In genomic region chr2:27775006-27775405, GRCm38 (mm10) we compare ENCODE assay signal across 12 mouse cellular contexts.
A peak's percentile ranks its signal among the peaks of the same experiment; 100 is the strongest.
DNase-seq lines count a peak whose midpoint lies in the region; ATAC-seq and TF ChIP-seq lines count a peak whose summit lies in the region.
"Had no signal": no experiment of that assay in that cellular context is flagged by ENCODE, and none has a peak within 500 bp of the region (broad histone marks: within the 10 kb centered on the region; RNA-seq: fewer than 3 reads in every experiment).

No protein-coding gene starts in this region.

- peaks cover 10% of the 10 kb centered on the region for H3K79me2 ChIP-seq in myocyte (ENCODE audit: control insufficient read depth, insufficient read depth)

- no peak overlapping the region for H3ac ChIP-seq in myocyte (ENCODE audit: control insufficient read depth, insufficient read length)

- no peak overlapping the region; the same call in 1 of the 2 replicates for H3K9ac ChIP-seq in heart, embryonic 12.5 days
- H3K9ac ChIP-seq in lung, embryonic 14.5 days: no peak overlapping the region
- H3K9ac ChIP-seq in embryonic facial prominence, embryonic 13.5 days: 0 out of 2 replicates have a peak overlapping the region, but pooled peaks have one; percentile 53
- H3K9ac ChIP-seq: liver, postnatal 0 days had no signal

- DNase-seq in heart, postnatal 25 days (ENCODE audit: low spot score): no peak
- no peak for DNase-seq in lung, embryonic 14.5 days
- no peak for DNase-seq in lung, postnatal 36 days
- DNase-seq in left cerebral cortex, adult 8-10 months (ENCODE audit: low spot score in 2 of 2): no peak
- no peak for DNase-seq in MN1 (ENCODE audit: low spot score)
- DNase-seq: adrenal gland, postnatal 25 days; cerebellum, adult 2 months; liver, postnatal 0 days had no signal

- TF ChIP-seq CTCF in lung, embryonic 14.5 days (IDR thresholded peaks at IDR 0.05; ENCODE audit: low read depth): peak; percentile 48

- 0 out of 2 replicates have a peak, but pooled peaks cover 5% of the 10 kb centered on the region for H3K27me3 ChIP-seq in heart, embryonic 12.5 days (replicated peaks)
- no peaks in the 10 kb centered on the region for H3K27me3 ChIP-seq in lung, embryonic 14.5 days (ENCODE audit: insufficient read depth, low read length)
- no peaks in the 10 kb centered on the region for H3K27me3 ChIP-seq in embryonic facial prominence, embryonic 13.5 days
- H3K27me3 ChIP-seq in myocyte (ENCODE audit: control insufficient read depth, insufficient read depth, insufficient read length): no peaks in the 10 kb centered on the region

- ATAC-seq in heart, embryonic 12.5 days (ENCODE audit: insufficient number of reproducible peaks, low FRiP score): no peak
- ATAC-seq in lung, embryonic 14.5 days (ENCODE audit: insufficient read depth): no peak
- ATAC-seq in embryonic facial prominence, embryonic 13.5 days (ENCODE audit: insufficient number of reproducible peaks, insufficient read depth, low FRiP score, low TSS enrichment, low read depth): no peak
- ATAC-seq: hindbrain, postnatal 0 days; liver, postnatal 0 days had no signal

- intact Hi-C loops in heart, postnatal 25 days (cut with DNase I): no loop called here

- H3K4me3 ChIP-seq in heart, embryonic 12.5 days: no peak overlapping the region
- no peak overlapping the region for H3K4me3 ChIP-seq in lung, embryonic 14.5 days (ENCODE audit: low read depth, low read length)
- no peak overlapping the region for H3K4me3 ChIP-seq in embryonic facial prominence, embryonic 13.5 days
- H3K4me3 ChIP-seq in myocyte: no peak overlapping the region

- no peaks in the 10 kb centered on the region for H3K36me3 ChIP-seq in heart, embryonic 12.5 days
- H3K36me3 ChIP-seq in lung, embryonic 14.5 days (ENCODE audit: insufficient read depth): no peaks in the 10 kb centered on the region
- H3K36me3 ChIP-seq in embryonic facial prominence, embryonic 13.5 days: no peaks in the 10 kb centered on the region
- H3K36me3 ChIP-seq in myocyte (ENCODE audit: control insufficient read depth, insufficient read depth): no peaks in the 10 kb centered on the region

- no peak for TF ChIP-seq POLR2A in myocyte (IDR thresholded peaks at IDR 0.05; ENCODE audit: insufficient read length, low read depth)

- 86% methylated on average over 10 of the region's 10 CpGs for WGBS in heart, embryonic 12.5 days
- WGBS in lung, embryonic 14.5 days: 88% methylated on average over 10 of the region's 10 CpGs
- WGBS in embryonic facial prominence, embryonic 13.5 days: 85% methylated on average over 10 of the region's 10 CpGs

- H3K27ac ChIP-seq in heart, embryonic 12.5 days (ENCODE audit: poor library complexity, severe bottlenecking): peak overlapping the region; percentile 66
- peak overlapping the region; percentile 85 for H3K27ac ChIP-seq in lung, embryonic 14.5 days (ENCODE audit: low read depth)
- peak overlapping the region; percentile 98 for H3K27ac ChIP-seq in embryonic facial prominence, embryonic 13.5 days
- H3K27ac ChIP-seq: hindbrain, postnatal 0 days had no signal

- peaks cover 30% of the 10 kb centered on the region for H3K4me1 ChIP-seq in heart, embryonic 12.5 days (replicated peaks)
- H3K4me1 ChIP-seq in lung, embryonic 14.5 days (ENCODE audit: insufficient read depth): peaks cover 28% of the 10 kb centered on the region
- H3K4me1 ChIP-seq in embryonic facial prominence, embryonic 13.5 days: peaks cover 51% of the 10 kb centered on the region

- no peaks in the 10 kb centered on the region for H3K9me3 ChIP-seq in heart, embryonic 12.5 days (replicated peaks)
- H3K9me3 ChIP-seq in lung, embryonic 14.5 days (ENCODE audit: low read depth, low read length): no peaks in the 10 kb centered on the region
- no peaks in the 10 kb centered on the region for H3K9me3 ChIP-seq in embryonic facial prominence, embryonic 13.5 days

- H3K4me2 ChIP-seq in heart, embryonic 12.5 days: no peak overlapping the region
- H3K4me2 ChIP-seq in lung, embryonic 14.5 days: no peak overlapping the region
- H3K4me2 ChIP-seq in embryonic facial prominence, embryonic 13.5 days: no peak overlapping the region
- H3K4me2 ChIP-seq in myocyte (ENCODE audit: low read depth): peak overlapping the region; percentile 79

TF ChIP-seq in myocyte, 11 proteins besides CTCF, POLR2A, EP300 and RAD21:
- TF ChIP-seq TCF12 (IDR thresholded peaks at IDR 0.05; ENCODE audit: insufficient read depth, poor library complexity, severe bottlenecking) (no peak), MAX (IDR thresholded peaks at IDR 0.05; ENCODE audit: low read depth) (no peak), MYOD1 (IDR thresholded peaks at IDR 0.05; ENCODE audit: control insufficient read depth in 1 of 3, insufficient read length in 2 of 3, low read depth in 2 of 3) (no peak), REST (IDR thresholded peaks at IDR 0.05; ENCODE audit: insufficient read depth, insufficient read length) (no peak), E2F4 (IDR thresholded peaks at IDR 0.05; ENCODE audit: insufficient read depth) (no peak), MYOG (IDR thresholded peaks at IDR 0.05; ENCODE audit: control insufficient read depth in 1 of 3, insufficient read depth in 1 of 3, insufficient read length in 2 of 3, low read depth in 2 of 3) (no peak), SRF (IDR thresholded peaks at IDR 0.05; ENCODE audit: control insufficient read depth, insufficient read length, low read depth) (no peak), CEBPB (IDR thresholded peaks at IDR 0.05; ENCODE audit: insufficient read depth, poor library complexity, severe bottlenecking) (no peak), TCF3 (IDR thresholded peaks at IDR 0.05; ENCODE audit: insufficient read length, low read depth) (no peak), USF1 (IDR thresholded peaks at IDR 0.05; ENCODE audit: low read depth) (no peak), POLR2AphosphoS2 (IDR thresholded peaks at IDR 0.05; ENCODE audit: insufficient read length, low read depth) (no peak)
